ENCODE assay signal across 13 mouse cellular contexts in genomic region chr10:66928211-66928990, GRCm38 (mm10).
DNase-seq lines count a peak whose midpoint lies in the region; ATAC-seq and TF ChIP-seq lines count a peak whose summit lies in the region.
"Had no signal": no experiment of that assay in that cellular context is flagged by ENCODE, and none has a peak within 500 bp of the region (broad histone marks: within the 10 kb centered on the region; RNA-seq: fewer than 3 reads in every experiment).

No protein-coding gene starts in this region.

- H3K79me2 ChIP-seq in C2C12 (ENCODE audit: control insufficient read depth, insufficient read depth): no peaks in the 10 kb centered on the region

- peak; percentile 63; the same call in 1 of the 2 replicates for ATAC-seq in heart, embryonic 12.5 days (ENCODE audit: insufficient number of reproducible peaks, low FRiP score)
- no peak for ATAC-seq in megakaryocyte, adult 5-6 weeks (ENCODE audit: poor library complexity, severe bottlenecking)
- ATAC-seq: activated CD4-positive, CD25-positive, alpha-beta regulatory T cell, adult 4 months had no signal

- WGBS in heart, embryonic 12.5 days: 26% methylated on average over 6 of the region's 6 CpGs
- 49% methylated on average over 6 of the region's 6 CpGs for WGBS in lung, adult 2 months

- no peaks in the 10 kb centered on the region for H3K9me3 ChIP-seq in heart, embryonic 12.5 days (replicated peaks)
- H3K9me3 ChIP-seq: embryonic facial prominence, embryonic 15.5 days; hindbrain, embryonic 15.5 days; limb, embryonic 15.5 days; neural tube, embryonic 12.5 days had no signal

- peaks cover 29% of the 10 kb centered on the region for H3K4me1 ChIP-seq in heart, embryonic 12.5 days (replicated peaks)
- peaks cover 3% of the 10 kb centered on the region for H3K4me1 ChIP-seq in lung, adult 2 months (ENCODE audit: control insufficient read depth, insufficient read depth, low read length)
- H3K4me1 ChIP-seq: embryonic facial prominence, embryonic 15.5 days; hindbrain, embryonic 15.5 days; neural tube, embryonic 12.5 days had no signal

- H3K27ac ChIP-seq in heart, embryonic 12.5 days (ENCODE audit: poor library complexity, severe bottlenecking): peak overlapping the region; percentile 53; the same call in 1 of the 2 replicates
- H3K27ac ChIP-seq: embryonic facial prominence, embryonic 15.5 days; hindbrain, embryonic 15.5 days; limb, embryonic 15.5 days; neural tube, embryonic 12.5 days had no signal

- H3K9ac ChIP-seq in heart, embryonic 12.5 days: no peak overlapping the region
- H3K9ac ChIP-seq: embryonic facial prominence, embryonic 15.5 days; hindbrain, embryonic 15.5 days; limb, embryonic 15.5 days; neural tube, embryonic 12.5 days had no signal

- H3ac ChIP-seq in C2C12 (ENCODE audit: control insufficient read depth, insufficient read length, low read depth): peak overlapping the region; percentile 30

- no peaks in the 10 kb centered on the region for H3K27me3 ChIP-seq in C2C12 (ENCODE audit: control insufficient read depth, insufficient read depth, insufficient read length)
- H3K27me3 ChIP-seq in heart, embryonic 12.5 days (replicated peaks): no peaks in the 10 kb centered on the region
- H3K27me3 ChIP-seq: embryonic facial prominence, embryonic 15.5 days; hindbrain, embryonic 15.5 days; limb, embryonic 15.5 days; neural tube, embryonic 12.5 days had no signal

- DNase-seq in 3T3-L1 (ENCODE audit: low read depth, low spot score): peak; percentile 98
- DNase-seq in lung, adult 2 months: peak; percentile 66
- DNase-seq in embryo, embryonic 10 days (ENCODE audit: low spot score): no peak
- DNase-seq in spleen, adult 12 weeks (ENCODE audit: low spot score): no peak
- no peak for DNase-seq in cerebellum, postnatal 4 days (ENCODE audit: low spot score in 2 of 2)

- TF ChIP-seq CTCF in C2C12 (IDR thresholded peaks at IDR 0.05; ENCODE audit: control insufficient read depth, insufficient read depth, insufficient read length): no peak
- TF ChIP-seq CTCF in lung, adult 2 months (IDR thresholded peaks at IDR 0.05; ENCODE audit: insufficient read depth, low read length): no peak

- no peaks in the 10 kb centered on the region for H3K79me3 ChIP-seq in C2C12 (ENCODE audit: low read depth)

- no peak for TF ChIP-seq POLR2A in lung, adult 2 months (IDR thresholded peaks at IDR 0.05; ENCODE audit: borderline replicate concordance, extremely low read depth, low read depth, low read length)

- H3K4me3 ChIP-seq in C2C12 (ENCODE audit: insufficient read depth, poor library complexity, severe bottlenecking): no peak overlapping the region
- H3K4me3 ChIP-seq in heart, embryonic 12.5 days: no peak overlapping the region
- H3K4me3 ChIP-seq in lung, adult 2 months (replicated peaks; ENCODE audit: extremely low read depth, low read depth, low read length): no peak overlapping the region
- H3K4me3 ChIP-seq: embryonic facial prominence, embryonic 15.5 days; hindbrain, embryonic 15.5 days; limb, embryonic 15.5 days; neural tube, embryonic 12.5 days had no signal

- H3K4me2 ChIP-seq in heart, embryonic 12.5 days: 0 out of 2 replicates have a peak overlapping the region, but pooled peaks have one; percentile 1
- H3K4me2 ChIP-seq: embryonic facial prominence, embryonic 15.5 days; hindbrain, embryonic 15.5 days; limb, embryonic 15.5 days; neural tube, embryonic 12.5 days had no signal

- no peaks in the 10 kb centered on the region for H3K36me3 ChIP-seq in C2C12 (ENCODE audit: control insufficient read depth, insufficient read depth)
- no peaks in the 10 kb centered on the region for H3K36me3 ChIP-seq in heart, embryonic 12.5 days
- H3K36me3 ChIP-seq: embryonic facial prominence, embryonic 15.5 days; hindbrain, embryonic 15.5 days; limb, embryonic 15.5 days; neural tube, embryonic 12.5 days had no signal

TF ChIP-seq in C2C12, 6 proteins besides CTCF, POLR2A, EP300 and RAD21:
- TF ChIP-seq USF1 (IDR thresholded peaks at IDR 0.05; ENCODE audit: low read depth) (peak; percentile 55), MYOD1 (IDR thresholded peaks at IDR 0.05; ENCODE audit: control insufficient read depth, insufficient read length, low read depth) (peak; percentile 50), MYOG (IDR thresholded peaks at IDR 0.05; ENCODE audit: control insufficient read depth, extremely low read depth, insufficient read length) (no peak), CEBPB (IDR thresholded peaks at IDR 0.05; ENCODE audit: low read depth) (no peak), FOSL1 (IDR thresholded peaks at IDR 0.05; ENCODE audit: insufficient read depth, low read length, poor library complexity, severe bottlenecking) (peak; percentile 100), MAX (IDR thresholded peaks at IDR 0.05) (peak; percentile 62)

Comparison
In these comparisons a context has a peak if more than half of its experiments do, and no peak if none do; other contexts are left out.
1. DNase-seq: peak in 3T3-L1 (single experiment) and lung, adult 2 months (single experiment); none in embryo, embryonic 10 days (single experiment), spleen, adult 12 weeks (single experiment) and cerebellum, postnatal 4 days (0 of 2).